Mouse (Mus musculus): ENCODE results near the gene Rhebl1. TPM values are rescaled to one million over a fixed set of nuclear protein-coding genes. Genes with fewer than 3 reads are reported as not detected.

The Rhebl1 gene
- polyA plus RNA-seq, 1 experiment from 2014 or later, result 20.1 TPM

DNA sequence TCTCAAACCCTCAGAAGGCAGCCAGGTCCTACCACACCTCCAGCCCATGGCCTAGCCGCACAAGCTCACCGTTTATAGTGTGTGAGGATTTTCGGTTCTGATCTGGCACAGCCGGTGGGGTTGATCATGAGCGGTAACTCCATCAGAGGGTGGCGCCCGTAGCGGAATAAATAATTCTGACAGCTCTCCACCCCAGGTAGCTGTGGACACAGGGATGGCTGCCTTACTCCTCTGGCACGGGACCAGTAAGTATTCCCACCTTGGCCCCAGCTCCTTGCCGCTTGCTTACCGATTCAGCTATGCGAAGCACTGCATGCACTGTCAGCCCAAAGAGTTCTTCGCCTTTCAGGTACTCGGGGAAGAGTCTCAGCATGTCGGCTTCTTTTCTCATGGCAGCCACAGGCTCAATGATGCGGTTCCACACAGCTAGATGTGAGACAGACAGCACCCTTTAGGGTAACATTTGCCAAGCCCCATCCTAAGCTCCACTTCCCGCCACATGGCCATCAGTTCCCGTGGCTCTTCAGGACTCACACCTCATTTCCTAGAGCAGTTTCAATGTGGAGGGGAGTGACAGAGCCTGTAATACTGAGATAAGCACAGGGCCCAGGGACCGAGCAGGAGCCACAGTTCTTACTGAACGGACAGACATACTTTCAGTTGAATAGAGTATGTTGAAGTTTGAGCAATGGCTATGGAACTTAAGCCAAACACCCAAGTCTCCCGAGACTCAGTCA is 57.2 kb downstream of the Rhebl1 start:
- Histone ChIP-seq H3K9me3 (no peaks in the 10 kb centered on the region), H3K4me2 (replicated peaks) (no peak overlapping the region), H3K4me1 (no peaks in the 10 kb centered on the region; the same call in 1 of the 2 replicates), H3K4me3 (no peak overlapping the region), H3K36me3 (peaks cover 92% of the 10 kb centered on the region), H3K27ac (replicated peaks) (no peak overlapping the region), H3K27me3 (no peaks in the 10 kb centered on the region), H3K9ac (replicated peaks) (no peak overlapping the region)
- ATAC-seq (ENCODE audit: low FRiP score, low read depth), result no peak
- 94% methylated on average over 21 of the region's 21 CpGs for WGBS

DNA sequence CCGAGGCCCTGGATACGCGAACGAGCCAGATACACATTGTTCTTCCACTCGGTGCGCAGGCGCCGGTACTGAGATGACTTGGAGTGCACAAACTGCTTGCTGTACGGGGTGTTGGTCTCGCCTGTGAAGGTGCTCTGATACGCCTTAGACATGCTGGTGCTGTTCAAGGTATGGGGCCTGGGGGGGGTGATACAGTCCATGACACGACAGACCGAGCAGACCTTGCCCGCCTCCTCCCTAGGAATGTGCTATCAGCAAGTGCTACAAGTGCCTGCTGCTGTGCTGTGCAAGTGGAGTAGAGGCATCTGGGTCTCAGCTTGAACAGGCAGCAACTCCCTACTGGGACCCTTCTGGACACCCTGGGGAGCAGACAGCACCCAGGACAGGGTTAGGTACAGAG is 59.0 kb downstream of the Rhebl1 start:
- H3K4me2 ChIP-seq (replicated peaks), result no peak overlapping the region
- H3K36me3 ChIP-seq, result peaks cover 74% of the 10 kb centered on the region
- H3K27me3 ChIP-seq, result no peaks in the 10 kb centered on the region
- 95% methylated on average over 14 of the region's 14 CpGs for WGBS
- no peak overlapping the region for H3K27ac ChIP-seq (replicated peaks)
- H3K9me3 ChIP-seq, result no peaks in the 10 kb centered on the region
- peaks cover 3% of the 10 kb centered on the region for H3K4me1 ChIP-seq
- no peak overlapping the region for H3K9ac ChIP-seq (replicated peaks)
- no peak overlapping the region for H3K4me3 ChIP-seq
- no peak for ATAC-seq (ENCODE audit: low FRiP score, low read depth)

DNA sequence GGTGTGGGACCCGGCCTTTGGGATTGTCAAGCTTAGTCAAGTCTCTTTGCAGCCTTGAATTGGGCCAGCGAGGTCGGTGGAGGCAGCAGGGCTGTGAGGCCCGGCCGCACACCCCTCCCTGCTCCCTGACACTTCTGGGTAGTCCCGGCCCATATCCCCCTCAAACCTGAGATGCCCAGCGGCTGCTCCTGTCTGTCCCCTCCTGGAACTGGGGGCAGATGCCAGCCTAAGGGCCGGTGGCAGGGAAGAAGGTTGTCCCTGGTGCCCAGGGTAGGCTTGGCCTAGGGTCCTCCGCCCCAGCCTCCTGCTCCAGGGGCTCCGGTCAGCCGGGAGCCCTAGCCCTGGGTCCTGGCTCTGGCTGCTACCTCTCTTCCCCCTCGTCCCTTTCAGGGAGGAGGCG is 60.3 kb downstream of the Rhebl1 start:
- H3K36me3 ChIP-seq, result peaks cover 61% of the 10 kb centered on the region
- ATAC-seq (ENCODE audit: low FRiP score, low read depth), result no peak
- no peak overlapping the region for H3K9ac ChIP-seq (replicated peaks)
- no peaks in the 10 kb centered on the region for H3K27me3 ChIP-seq
- H3K9me3 ChIP-seq, result no peaks in the 10 kb centered on the region
- no peak overlapping the region for H3K4me3 ChIP-seq
- H3K4me2 ChIP-seq (replicated peaks), result no peak overlapping the region
- H3K27ac ChIP-seq (replicated peaks), result no peak overlapping the region
- H3K4me1 ChIP-seq, result peaks cover 9% of the 10 kb centered on the region
- WGBS, result 82% methylated on average over 13 of the region's 13 CpGs

DNA sequence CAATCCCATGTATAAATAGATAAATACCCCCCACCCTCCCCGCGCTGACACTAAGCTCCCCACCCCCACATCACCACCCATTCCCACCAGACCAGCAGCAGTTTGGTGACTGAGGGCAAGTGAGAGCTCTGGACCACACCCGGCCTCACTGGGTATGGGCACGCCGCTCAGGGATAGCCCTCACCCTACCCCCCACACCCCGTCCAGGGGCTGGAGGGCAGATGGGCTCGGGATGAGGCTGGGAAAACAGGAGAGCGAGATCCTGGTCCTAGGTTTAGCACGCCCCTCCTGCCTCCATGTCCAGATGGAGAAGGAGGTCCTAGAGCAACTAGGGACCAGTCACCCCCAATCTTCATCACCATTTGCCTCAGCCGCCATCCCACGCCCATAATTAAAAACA is 61.1 kb downstream of the Rhebl1 start:
- Histone ChIP-seq H3K9ac (replicated peaks) (no peak overlapping the region; the same call in 1 of the 2 replicates), H3K27ac (replicated peaks) (no peak overlapping the region), H3K4me2 (replicated peaks) (no peak overlapping the region), H3K27me3 (no peaks in the 10 kb centered on the region), H3K4me3 (no peak overlapping the region), H3K9me3 (no peaks in the 10 kb centered on the region), H3K4me1 (peaks cover 9% of the 10 kb centered on the region), H3K36me3 (peaks cover 54% of the 10 kb centered on the region)
- ATAC-seq (ENCODE audit: low FRiP score, low read depth), result no peak
- WGBS, result 90% methylated on average over 11 of the region's 11 CpGs

DNA sequence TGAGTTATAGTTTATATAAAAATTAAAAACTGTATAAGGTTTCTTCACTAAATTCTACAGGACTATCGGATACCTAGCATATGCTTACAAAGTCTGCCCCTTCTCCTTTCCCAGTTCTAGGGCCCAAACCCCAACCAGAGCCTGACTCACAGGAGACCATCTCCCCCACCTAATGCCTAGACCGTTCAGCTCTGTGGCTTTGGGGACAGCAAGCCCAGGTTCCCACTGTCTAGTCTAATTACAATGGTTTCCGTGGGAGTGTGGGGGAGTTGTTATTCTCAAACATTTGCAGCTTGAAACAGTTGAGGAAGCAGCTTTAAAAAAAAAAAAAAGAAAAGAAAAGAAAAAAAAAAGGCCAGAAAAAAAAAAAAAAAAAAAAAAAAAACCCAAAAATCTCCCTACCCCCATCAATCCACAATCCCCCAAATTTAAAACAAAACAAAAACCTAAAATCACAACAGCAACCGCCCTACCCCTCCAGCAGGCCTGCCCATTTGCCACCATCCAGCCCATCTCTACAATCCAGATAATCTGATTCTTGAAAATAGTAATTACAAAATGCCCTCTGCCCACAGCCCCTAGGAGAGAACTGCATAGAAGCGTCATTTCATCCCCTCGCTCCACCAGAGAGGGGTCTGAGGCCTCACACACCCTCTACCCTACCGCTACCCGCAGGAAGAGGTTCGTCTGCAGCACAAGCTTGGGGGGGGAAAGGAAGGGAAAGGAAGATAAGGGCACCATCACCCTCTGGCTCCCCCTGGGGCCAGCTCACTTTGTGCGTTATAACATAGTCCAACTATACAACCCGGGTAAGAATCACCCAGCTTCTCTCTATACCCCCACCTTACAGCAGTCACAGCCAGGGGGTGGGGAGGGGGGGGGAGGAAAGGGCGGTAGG is 61.9 kb downstream of the Rhebl1 start:
- Histone ChIP-seq H3K36me3 (peaks cover 45% of the 10 kb centered on the region), H3K4me3 (no peak overlapping the region), H3K27ac (replicated peaks) (0 out of 2 replicates have a peak overlapping the region, but pooled peaks have one; percentile 42), H3K4me1 (peaks cover 9% of the 10 kb centered on the region), H3K4me2 (replicated peaks) (no peak overlapping the region; the same call in 1 of the 2 replicates), H3K9me3 (no peaks in the 10 kb centered on the region), H3K9ac (replicated peaks) (peak overlapping the region; percentile 41; the same call in 1 of the 2 replicates), H3K27me3 (no peaks in the 10 kb centered on the region)
- ATAC-seq (ENCODE audit: low FRiP score, low read depth), result no peak
- WGBS, result 68% methylated on average over 12 of the region's 12 CpGs

DNA sequence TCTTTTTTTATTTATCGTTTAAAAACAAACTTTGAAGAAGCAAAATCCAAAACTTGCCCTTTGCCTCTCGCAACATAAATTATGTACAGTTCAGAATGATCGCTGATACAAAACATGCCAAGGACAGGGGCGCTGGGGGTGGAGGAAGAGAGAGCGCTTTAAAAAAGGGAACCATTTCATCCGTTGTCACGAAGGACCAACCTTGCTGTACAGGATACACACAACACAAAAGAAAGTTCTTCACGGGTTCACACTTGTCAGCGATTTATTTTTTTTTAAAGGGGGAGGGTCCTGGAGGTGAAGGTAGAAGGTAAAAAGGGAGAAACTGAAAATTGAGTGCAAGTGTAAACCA is 62.7 kb downstream of the Rhebl1 start:
- peak overlapping the region; percentile 41; the same call in 1 of the 2 replicates for H3K9ac ChIP-seq (replicated peaks)
- H3K4me3 ChIP-seq, result peak overlapping the region; percentile 68
- no peaks in the 10 kb centered on the region for H3K27me3 ChIP-seq
- 21% methylated on average over 9 of the region's 9 CpGs for WGBS
- peaks cover 9% of the 10 kb centered on the region for H3K4me1 ChIP-seq
- peak overlapping the region; percentile 81 for H3K27ac ChIP-seq (replicated peaks)
- H3K9me3 ChIP-seq, result no peaks in the 10 kb centered on the region
- peaks cover 37% of the 10 kb centered on the region for H3K36me3 ChIP-seq
- H3K4me2 ChIP-seq (replicated peaks), result peak overlapping the region; percentile 72
- ATAC-seq (ENCODE audit: low FRiP score, low read depth), result peak; percentile 44

DNA sequence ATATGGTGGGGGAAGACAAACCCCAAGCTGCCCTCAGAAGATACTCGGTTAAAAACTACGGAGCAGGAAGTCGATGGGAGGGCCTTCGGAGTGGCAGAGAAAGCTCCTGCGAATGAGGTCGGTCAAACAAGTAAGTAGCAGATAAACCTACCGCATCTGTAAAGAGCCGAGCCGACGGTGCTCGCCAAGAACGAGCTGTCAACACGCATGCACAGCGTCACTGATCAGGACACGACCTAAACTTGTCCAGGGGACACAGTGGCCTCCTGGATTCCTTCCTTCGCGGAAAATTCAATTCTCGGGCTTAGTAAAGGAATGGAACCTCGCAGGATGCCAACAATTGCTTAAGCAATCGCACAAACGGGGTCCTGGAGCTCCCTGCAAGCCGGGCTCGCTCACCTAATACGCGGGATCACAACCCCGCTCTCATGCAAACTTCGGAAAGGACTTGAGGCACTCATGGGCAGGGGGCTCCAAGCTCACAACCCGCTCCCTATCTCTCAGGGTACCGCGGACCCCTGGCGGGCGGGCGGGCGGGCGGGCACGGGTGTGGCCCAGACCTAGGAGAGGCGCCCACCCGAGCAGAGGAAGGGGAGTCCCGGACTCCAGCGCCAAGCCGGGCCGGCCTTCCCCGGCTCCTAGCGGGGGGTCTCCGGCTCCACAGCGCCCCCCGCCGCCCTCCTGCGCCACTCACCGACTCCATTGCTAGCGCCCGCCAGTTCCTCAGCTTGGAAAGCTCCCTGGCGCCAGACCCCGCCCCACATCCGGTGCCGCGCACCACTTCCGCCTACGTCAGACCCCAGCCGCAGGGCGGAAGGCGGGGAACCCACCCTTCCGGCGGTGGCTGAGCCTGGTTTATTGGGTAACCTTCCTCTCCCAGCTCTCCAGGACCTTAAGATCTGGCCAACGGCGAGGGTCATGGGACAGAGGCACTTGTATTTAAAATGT is 63.3 kb downstream of the Rhebl1 start, which contains the start of gene Prkag1:
Gene Prkag1, minus strand, starts transcription at position 786 of the 948 bp plus-strand sequence.
- H3K36me3 ChIP-seq, result peaks cover 31% of the 10 kb centered on the region
- peak within 1 kb of the TSS; percentile 68 for H3K4me3 ChIP-seq
- WGBS, result 0% methylated on average over 65 of the region's 66 CpGs
- H3K9me3 ChIP-seq, result no peaks in the 10 kb centered on the region
- no peaks in the 10 kb centered on the region for H3K27me3 ChIP-seq
- peak within 1 kb of the TSS; percentile 70 for H3K9ac ChIP-seq (replicated peaks)
- peaks cover 9% of the 10 kb centered on the region for H3K4me1 ChIP-seq
- peak within 1 kb of the TSS; percentile 72 for H3K4me2 ChIP-seq (replicated peaks)
- peak; percentile 94 for ATAC-seq (ENCODE audit: low FRiP score, low read depth)
- peak within 1 kb of the TSS; percentile 81 for H3K27ac ChIP-seq (replicated peaks)

Other genes starting within 250 kb of the Rhebl1 start
- gene Ddx23, start 231.6 kb downstream of the Rhebl1 start, polyA plus RNA-seq (2016; fragmentation: Nextera tagmentation; extraction: Ambion mirVana), result 24.4 and 29.3 TPM in 2 replicates
- gene Rnd1, start 217.1 kb downstream of the Rhebl1 start, polyA plus RNA-seq (2016; fragmentation: Nextera tagmentation; extraction: Ambion mirVana), result 8.0 and 8.3 TPM in 2 replicates
- gene Ccdc65, start 186.3 kb downstream of the Rhebl1 start, polyA plus RNA-seq (2016; fragmentation: Nextera tagmentation; extraction: Ambion mirVana), result 0.87 and 1.8 TPM in 2 replicates
- gene Fkbp11, start 166.3 kb downstream of the Rhebl1 start, polyA plus RNA-seq (2016; fragmentation: Nextera tagmentation; extraction: Ambion mirVana), result 5.7 and 9.2 TPM in 2 replicates
- 56.0 and 64.4 TPM in 2 replicates for gene Arf3, start 131.3 kb downstream of the Rhebl1 start, polyA plus RNA-seq (2016; fragmentation: Nextera tagmentation; extraction: Ambion mirVana)
- gene Wnt10b, start 116.4 kb downstream of the Rhebl1 start, polyA plus RNA-seq (2016; fragmentation: Nextera tagmentation; extraction: Ambion mirVana), result 0.14 and 0.34 TPM in 2 replicates
- gene Wnt1, start 104.7 kb downstream of the Rhebl1 start, polyA plus RNA-seq (2016; fragmentation: Nextera tagmentation; extraction: Ambion mirVana), result 8.7 and 13.1 TPM in 2 replicates
- gene Ddn, start 85.0 kb downstream of the Rhebl1 start, polyA plus RNA-seq (2016; fragmentation: Nextera tagmentation; extraction: Ambion mirVana), result 0.61 and 1.3 TPM in 2 replicates
- gene Prkag1, start 63.0 kb downstream of the Rhebl1 start, polyA plus RNA-seq (2016; fragmentation: Nextera tagmentation; extraction: Ambion mirVana), result 83.1 and 85.9 TPM in 2 replicates
- 13.4 and 13.8 TPM in 2 replicates for gene Kmt2d, start 23.3 kb downstream of the Rhebl1 start, polyA plus RNA-seq (2016; fragmentation: Nextera tagmentation; extraction: Ambion mirVana)
- gene Dhh, start 4.0 kb upstream of the Rhebl1 start, polyA plus RNA-seq (2016; fragmentation: Nextera tagmentation; extraction: Ambion mirVana), result 0.56 and 0.66 TPM in 2 replicates
- gene Lmbr1l, start 23.7 kb upstream of the Rhebl1 start, polyA plus RNA-seq (2016; fragmentation: Nextera tagmentation; extraction: Ambion mirVana), result 37.1 and 40.7 TPM in 2 replicates
- 1,566 and 1,635 TPM in 2 replicates for gene Tuba1b, start 40.0 kb upstream of the Rhebl1 start, polyA plus RNA-seq (2016; fragmentation: Nextera tagmentation; extraction: Ambion mirVana)
- not detected in 2 replicates for gene Gm49450, start 59.0 kb upstream of the Rhebl1 start, polyA plus RNA-seq (2016; fragmentation: Nextera tagmentation; extraction: Ambion mirVana)
- 9,394 and 9,642 TPM in 2 replicates for gene Tuba1a, start 59.2 kb upstream of the Rhebl1 start, polyA plus RNA-seq (2016; fragmentation: Nextera tagmentation; extraction: Ambion mirVana)
- gene Tuba1c, start 135.4 kb upstream of the Rhebl1 start, polyA plus RNA-seq (2016; fragmentation: Nextera tagmentation; extraction: Ambion mirVana), result 73.7 and 79.3 TPM in 2 replicates
- 5.4 and 8.1 TPM in 2 replicates for gene Prph, start 160.6 kb upstream of the Rhebl1 start, polyA plus RNA-seq (2016; fragmentation: Nextera tagmentation; extraction: Ambion mirVana)
- 33.2 and 38.3 TPM in 2 replicates for gene Troap, start 180.0 kb upstream of the Rhebl1 start, polyA plus RNA-seq (2016; fragmentation: Nextera tagmentation; extraction: Ambion mirVana)
- 18.2 and 19.9 TPM in 2 replicates for gene C1ql4, start 193.3 kb upstream of the Rhebl1 start, polyA plus RNA-seq (2016; fragmentation: Nextera tagmentation; extraction: Ambion mirVana)
- 1.9 and 2.2 TPM in 2 replicates for gene Dnajc22, start 198.6 kb upstream of the Rhebl1 start, polyA plus RNA-seq (2016; fragmentation: Nextera tagmentation; extraction: Ambion mirVana)
- 65.3 and 73.7 TPM in 2 replicates for gene Spats2, start 231.4 kb upstream of the Rhebl1 start, polyA plus RNA-seq (2016; fragmentation: Nextera tagmentation; extraction: Ambion mirVana)